Mouse (Mus musculus) bone marrow macrophage, adult 2 months (primary cell): Measurements from ENCODE around the gene Tmub1.

ENCODE experiments used
- CTCF ChIP-seq: IDR thresholded peaks from 2 replicates; pipeline ENCODE4 v1.5.1; 2012; ENCODE audit warnings: low read depth, mild to moderate bottlenecking, low read length, moderate library complexity
- POLR2A ChIP-seq: IDR thresholded peaks from 2 replicates; pipeline ENCODE4 v1.6.1; 2012; ENCODE audit warnings: mild to moderate bottlenecking, low read depth, low read length, borderline replicate concordance

GRCm38 (mm10) chr5:24492546-24493285 is 45.1 kb upstream of the Tmub1 start:
- TF ChIP-seq CTCF (no peak), POLR2A (no peak)
